Mouse (Mus musculus): Measurements from ENCODE around the gene Dcun1d2.
A peak's percentile ranks its signal among the peaks of the same experiment; 100 is the strongest.
"Not testable (repeated sequence)": the region's sequence is repeated elsewhere in the genome, so short reads cannot be mapped to it uniquely, and the experiment has no call there.

Dcun1d2 gene

GRCm38 (mm10) chr8:13287692-13288623 lies at the start of gene Dcun1d2, which contains the start of gene Tmco3:
TSS of gene Dcun1d2 (minus strand) at chr8:13288131.
TSS of gene Tmco3 (plus strand) at chr8:13288190.
- peak; percentile 98 for DNase-seq

- no peak for DNase-seq
These were observed 49.7 kb upstream of the Dcun1d2 start for GRCm38 (mm10) chr8:13337678-13338077.

- not testable (repeated sequence) for DNase-seq
These were observed 49.3 kb upstream of the Dcun1d2 start for GRCm38 (mm10) chr8:13337245-13337644.

GRCm38 (mm10) chr8:13334671-13335070 lies 46.7 kb upstream of the Dcun1d2 start:
- no peak for DNase-seq

- DNase-seq = peak; percentile 64
These were observed 38.7 kb upstream of the Dcun1d2 start for GRCm38 (mm10) chr8:13326598-13326997.

DNA sequence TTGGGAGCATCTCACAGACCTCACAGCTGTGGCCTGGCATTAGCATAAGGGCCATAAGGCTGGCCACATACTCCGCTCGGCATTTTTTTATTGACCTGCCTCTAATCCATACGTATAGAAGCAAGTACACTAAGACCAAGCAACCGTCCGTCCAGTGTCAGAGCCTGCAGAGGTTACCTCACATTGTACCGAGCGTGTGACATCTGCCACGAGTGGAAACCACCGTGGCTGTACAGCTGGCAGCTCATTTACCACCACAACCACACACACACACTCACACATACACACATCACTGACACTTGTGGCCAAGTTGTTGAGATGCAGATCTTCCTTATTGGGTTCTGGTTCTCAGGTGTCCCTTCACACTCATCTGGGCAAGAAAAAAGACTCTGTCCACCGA lies 28.7 kb upstream of the Dcun1d2 start:
- DNase-seq = no peak

- DNase-seq = no peak
These were observed 27.0 kb upstream of the Dcun1d2 start for GRCm38 (mm10) chr8:13314922-13315321.

- DNase-seq = no peak
These were observed 19.0 kb upstream of the Dcun1d2 start for GRCm38 (mm10) chr8:13306916-13307315.

- DNase-seq = no peak
These were observed 18.5 kb upstream of the Dcun1d2 start for GRCm38 (mm10) chr8:13306309-13306909.

DNA sequence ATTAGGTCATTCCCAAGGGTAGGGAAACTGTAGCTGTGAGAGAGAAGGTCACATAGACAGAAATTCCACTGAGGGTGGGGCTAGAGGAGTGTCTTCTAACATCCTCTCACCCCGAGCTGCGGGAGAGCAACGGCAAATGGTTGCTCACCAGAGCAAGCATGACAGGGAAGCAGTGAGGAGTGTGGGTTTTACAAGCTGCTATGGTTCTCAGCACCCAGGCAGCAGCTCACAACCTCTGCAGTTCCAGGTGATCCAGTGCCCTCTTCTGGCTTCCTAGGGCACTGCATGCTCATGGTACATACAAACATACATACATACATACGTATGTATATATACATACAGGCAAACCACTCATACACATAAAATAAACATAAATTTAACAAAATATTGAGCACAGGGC lies 18.0 kb upstream of the Dcun1d2 start:
- DNase-seq = no peak

DNA sequence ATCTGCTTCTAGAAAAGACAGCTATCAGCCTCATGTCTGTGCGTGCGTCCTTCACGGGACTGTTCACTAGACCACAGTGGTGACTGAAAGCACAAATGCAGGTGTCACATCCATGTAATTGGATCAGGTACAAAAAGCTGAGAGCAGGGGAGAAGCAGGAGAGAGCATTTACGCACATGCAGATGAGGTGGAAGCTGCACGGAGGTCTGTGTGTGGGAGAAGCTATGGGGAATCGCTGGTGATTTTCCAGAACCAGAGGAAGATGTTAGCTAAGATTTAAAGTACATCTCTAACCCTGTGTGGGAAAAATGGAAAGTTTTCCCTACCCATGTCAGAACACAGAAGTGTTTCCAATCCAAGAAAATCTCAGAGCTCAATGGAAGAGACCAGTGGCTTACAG lies 17.5 kb upstream of the Dcun1d2 start:
- DNase-seq = no peak

GRCm38 (mm10) chr8:13301036-13301435 lies 13.1 kb upstream of the Dcun1d2 start:
- DNase-seq = no peak

- no peak for DNase-seq
These were observed 11.6 kb upstream of the Dcun1d2 start for GRCm38 (mm10) chr8:13299571-13299970.

- no peak for DNase-seq
These were observed 5.9 kb upstream of the Dcun1d2 start for GRCm38 (mm10) chr8:13293677-13294470.

DNA sequence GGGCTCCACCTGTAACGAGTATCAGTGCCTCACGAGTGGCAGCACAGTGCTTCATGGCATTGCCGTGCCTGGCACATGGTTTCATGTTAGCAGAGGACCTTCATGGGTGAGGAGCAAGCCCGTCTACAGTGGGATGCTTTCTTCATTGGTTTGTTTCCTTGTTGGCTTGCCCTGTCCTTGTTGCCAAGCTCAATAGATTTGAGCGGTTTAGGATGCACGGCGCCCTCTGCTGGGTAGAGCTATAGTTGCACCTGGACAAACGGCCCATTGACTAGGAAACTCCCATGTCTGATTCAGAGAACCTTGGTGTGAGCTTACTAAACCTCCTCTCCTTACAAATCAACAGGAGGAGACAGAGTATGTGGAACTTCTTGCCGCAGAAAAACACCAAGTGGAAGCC lies 4.4 kb upstream of the Dcun1d2 start:
- DNase-seq = peak; percentile 86

DNA sequence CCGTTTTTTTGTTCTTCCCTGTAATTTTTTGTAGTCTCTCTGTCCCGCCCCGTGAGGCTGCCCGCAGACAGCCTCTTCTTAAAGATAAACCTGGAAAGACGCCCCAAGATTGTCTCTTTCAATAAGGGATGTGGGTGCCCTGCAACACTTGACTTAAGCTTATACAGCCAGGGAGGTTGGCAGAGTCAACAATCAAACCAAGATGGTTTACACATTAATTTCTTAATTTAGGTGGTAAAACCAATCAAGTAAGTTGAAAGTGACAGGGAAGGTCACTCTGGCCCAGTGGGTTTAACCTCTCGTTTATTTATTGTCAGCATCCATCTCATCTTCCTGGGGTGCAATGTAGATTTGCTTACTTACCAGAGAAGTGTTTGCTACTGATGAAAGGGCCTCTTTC lies 715 bp upstream of the Dcun1d2 start:
- no peak for DNase-seq

DNA sequence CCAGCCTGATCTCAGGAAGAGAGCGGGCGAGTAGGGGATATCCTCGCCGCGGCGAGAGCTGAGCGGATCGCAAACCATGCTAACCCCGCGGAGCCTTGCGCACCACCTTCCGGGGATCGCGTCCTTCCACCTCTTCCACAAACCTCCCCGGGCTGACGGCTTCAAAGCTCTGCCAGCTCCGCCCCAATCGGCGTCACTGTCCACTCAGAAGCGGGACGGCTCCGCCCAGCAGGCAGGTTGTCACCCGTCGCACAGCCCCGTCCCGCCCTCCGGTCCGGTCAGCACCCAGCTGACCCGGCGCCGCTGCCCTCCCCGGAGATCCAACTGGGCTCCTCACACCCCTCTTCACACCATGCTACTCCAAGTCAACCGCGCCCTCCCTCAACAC lies 633 bp downstream of the Dcun1d2 start:
- DNase-seq = peak; percentile 94

GRCm38 (mm10) chr8:13283200-13283599 lies 4.7 kb downstream of the Dcun1d2 start:
- no peak for DNase-seq

DNA sequence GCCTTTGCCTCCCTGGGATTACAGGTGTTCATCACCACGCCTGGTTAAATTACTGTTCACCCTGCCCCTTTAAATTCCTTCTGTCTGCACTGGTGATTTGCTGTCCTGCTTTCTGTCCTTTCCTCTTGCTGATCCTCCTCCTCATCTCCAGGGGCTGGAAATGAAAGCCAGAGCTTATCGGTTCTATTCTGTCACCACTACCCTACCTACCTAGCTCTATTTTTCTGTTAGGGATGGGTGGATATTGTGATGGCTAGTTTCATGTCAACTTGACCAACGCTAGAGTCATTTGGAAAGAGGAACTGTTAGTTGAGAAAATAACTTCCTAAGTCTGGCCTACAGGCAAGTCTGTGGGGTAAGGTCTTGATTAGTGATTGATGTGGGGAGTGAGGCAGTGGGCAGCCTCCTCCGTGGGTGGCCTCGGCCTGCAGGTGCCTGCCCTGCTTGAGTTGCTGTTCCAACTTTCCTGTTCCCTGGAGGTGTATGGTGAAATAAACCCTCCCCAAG lies 10.9 kb downstream of the Dcun1d2 start:
- DNase-seq = no peak

- no peak for DNase-seq
These were observed 15.1 kb downstream of the Dcun1d2 start for GRCm38 (mm10) chr8:13272834-13273233.

- peak; percentile 68 for DNase-seq
These were observed 20.4 kb downstream of the Dcun1d2 start for GRCm38 (mm10) chr8:13267566-13267965.

GRCm38 (mm10) chr8:13263376-13263775 lies 24.6 kb downstream of the Dcun1d2 start:
- DNase-seq = no peak

GRCm38 (mm10) chr8:13254019-13254418 lies 33.9 kb downstream of the Dcun1d2 start, which contains the start of gene Adprhl1:
TSS of gene Adprhl1 (minus strand) at chr8:13254162.
- DNase-seq = peak; percentile 85

All from kidney, postnatal 10 days (tissue).